Mouse (Mus musculus) forelimb bud, embryonic 11.5 days (tissue): ENCODE measurements around the gene Lypd5.

Source experiments
- DNase-seq: peaks from one replicate; pipeline ENCODE4 v3.0.0-alpha.2; 2012; ENCODE audit warnings: low read depth, low spot score

The Lypd5 gene

DNA sequence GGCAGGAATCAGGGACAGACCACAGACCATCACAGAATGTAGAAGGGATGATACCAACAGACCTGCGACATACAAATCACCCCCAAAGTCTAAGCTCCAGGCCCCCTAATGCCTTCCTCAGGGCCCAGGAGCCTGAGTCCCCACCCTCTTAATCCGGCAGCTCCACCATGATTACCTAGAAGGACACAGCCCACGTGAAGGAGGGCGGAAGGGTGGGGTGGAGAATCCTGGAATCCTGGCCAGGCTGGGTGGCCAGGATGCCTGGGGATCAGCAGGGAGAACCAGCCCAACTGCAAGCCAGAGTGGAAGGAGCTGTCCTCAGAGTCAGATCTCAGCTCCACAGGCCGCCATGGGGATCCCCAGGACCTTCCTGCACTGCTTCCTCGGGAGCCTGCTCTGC lies at the start of gene Lypd5:
Gene Lypd5, plus strand, starts transcription at position 301 of the 400 bp plus-strand sequence.
- no peak for DNase-seq

DNA sequence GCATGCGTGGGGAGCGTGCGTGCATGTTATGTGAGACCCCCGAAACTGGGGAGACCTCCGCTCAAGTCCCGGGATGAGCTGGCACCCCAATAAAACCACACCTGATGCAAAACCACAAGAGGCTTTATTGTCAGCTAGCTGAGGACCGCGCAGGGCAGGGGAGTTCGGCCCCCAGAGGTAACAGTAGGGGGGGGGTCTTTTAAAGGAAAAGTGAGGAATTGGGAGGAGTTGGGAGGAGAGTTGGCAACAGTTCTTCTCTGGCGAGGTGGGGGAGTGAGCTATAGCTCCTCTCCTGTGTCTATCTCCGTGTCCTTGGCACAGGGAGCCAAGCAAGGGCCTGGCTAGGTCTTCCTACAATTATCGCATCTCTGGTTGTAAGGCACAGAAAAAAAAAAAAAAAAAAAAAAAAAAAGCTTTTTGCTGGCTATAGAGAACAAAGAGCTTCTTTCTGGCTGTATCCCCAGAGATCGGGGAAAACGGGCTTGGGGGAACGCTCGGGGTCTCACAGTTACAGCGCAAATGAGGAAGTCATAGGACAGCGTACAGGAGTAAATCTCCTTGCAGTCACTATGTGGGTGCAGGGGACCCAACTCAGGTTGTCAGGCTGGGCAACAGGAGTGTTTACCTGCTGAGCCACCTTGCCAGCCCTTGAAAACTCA lies 49.0 kb upstream of the Lypd5 start:
- peak; percentile 18 for DNase-seq

DNA sequence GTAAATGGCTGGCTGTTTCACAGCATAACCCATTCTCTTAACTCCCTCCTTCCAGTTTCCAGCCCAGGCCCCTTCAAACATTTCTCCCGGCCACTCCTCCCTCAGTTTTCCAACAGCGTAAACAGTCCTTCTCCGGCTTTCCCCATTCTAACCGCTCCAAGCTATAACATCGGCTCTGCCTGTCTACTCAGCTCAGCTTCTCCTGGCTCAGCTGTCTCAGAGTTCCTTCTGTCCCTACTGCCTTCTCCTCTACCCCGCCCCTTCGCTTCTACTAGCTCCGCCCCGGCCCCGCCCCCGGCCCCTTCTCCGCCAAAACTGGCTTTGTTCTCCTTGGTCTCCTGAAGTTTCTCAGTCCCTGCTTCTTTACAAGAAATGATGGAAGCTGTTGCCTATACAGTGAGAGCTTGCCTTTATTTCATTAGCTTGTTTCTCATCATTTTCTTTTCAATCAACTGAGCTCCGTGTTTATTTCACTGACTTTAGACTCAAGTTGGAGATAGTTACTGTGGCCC lies 48.2 kb upstream of the Lypd5 start, which contains the start of gene Zfp61:
Gene Zfp61, minus strand, starts transcription at position 462 of the 512 bp plus-strand sequence.
- DNase-seq, result peak; percentile 44

DNA sequence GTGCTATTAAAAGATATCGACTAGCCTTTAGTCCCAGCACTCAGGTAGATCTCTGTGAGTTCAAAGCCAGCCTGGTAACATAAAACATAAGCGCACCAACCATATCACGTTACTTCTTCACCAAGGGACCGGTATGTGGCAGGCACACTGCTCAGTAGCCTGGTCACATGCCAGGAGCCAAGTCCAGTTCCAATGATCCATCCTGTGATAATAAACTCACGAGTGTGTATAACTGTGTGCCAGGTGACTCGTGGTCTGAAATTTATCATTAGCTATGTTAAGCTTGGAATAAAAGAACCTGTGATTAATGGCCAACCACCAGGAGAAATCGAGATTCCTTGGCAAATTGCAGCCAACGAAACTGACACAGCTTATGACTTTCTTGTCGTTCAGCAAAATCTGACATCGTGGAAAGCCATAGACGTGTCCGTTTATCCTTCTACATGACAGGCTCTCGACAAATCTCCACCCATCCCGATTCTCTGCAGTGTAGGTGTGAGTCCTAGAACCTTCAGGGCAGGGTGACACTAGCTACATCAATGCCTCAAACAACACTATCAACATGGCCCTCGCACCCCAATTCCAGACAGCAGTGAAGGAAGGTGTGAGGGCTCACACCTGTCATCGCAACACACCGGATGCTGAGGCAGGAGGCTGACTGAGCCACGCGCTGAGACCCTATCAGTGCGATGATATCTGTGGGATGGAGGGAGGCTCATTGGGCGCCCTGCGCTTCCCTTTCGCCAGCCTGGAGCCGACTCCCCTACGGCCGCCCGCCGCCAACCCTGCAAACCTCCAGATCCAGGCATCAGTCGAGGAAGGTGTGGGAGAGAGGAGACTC lies 33.0 kb upstream of the Lypd5 start:
- DNase-seq, result no peak

DNA sequence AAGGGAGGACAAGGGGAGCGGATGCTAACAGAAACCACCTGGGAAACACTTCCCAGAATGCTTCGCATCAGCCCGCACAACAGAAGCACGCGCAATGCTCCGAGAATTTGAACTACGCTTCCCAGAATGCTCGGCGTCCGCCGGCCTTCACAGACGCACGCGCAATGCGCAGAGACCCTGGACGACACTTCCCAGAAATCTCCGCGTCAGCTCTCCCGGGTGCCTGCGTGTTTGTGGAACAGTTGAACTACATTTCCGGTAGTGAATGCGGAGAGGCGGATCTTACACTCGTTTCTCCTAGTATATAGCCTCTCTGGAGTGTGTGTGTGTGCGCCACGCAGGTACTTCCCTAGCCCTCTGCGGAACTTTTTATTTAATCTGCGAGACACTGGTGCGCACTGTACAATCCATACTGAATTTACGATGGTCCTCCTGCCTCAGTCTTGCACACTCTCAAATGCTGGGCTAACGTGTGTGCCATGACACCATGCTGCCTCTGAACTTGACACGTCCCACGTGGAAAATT lies 32.4 kb upstream of the Lypd5 start, which contains the start of gene Zfp94:
Gene Zfp94, minus strand, starts transcription at position 100 of the 526 bp plus-strand sequence.
- DNase-seq, result peak; percentile 96

DNA sequence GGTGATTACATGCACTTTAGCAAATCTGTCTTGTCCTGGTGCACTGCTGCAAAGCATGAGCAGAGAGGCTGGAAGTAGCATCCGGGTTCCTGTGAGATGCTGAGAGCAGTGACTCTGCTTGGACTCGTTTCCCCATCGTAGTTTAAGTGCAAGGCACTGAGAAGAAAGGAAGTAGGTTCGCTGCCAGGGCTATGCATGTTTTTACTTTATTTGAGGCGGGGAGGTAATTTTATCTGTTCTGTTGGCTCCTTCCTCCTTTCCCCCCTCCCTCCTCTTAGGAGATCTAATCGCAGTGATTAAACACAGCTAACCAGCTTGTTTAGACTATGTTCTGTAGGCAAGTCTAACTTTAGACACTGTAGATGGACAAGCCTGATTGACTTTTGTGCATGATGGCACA lies 30.1 kb upstream of the Lypd5 start:
- DNase-seq, result no peak

DNA sequence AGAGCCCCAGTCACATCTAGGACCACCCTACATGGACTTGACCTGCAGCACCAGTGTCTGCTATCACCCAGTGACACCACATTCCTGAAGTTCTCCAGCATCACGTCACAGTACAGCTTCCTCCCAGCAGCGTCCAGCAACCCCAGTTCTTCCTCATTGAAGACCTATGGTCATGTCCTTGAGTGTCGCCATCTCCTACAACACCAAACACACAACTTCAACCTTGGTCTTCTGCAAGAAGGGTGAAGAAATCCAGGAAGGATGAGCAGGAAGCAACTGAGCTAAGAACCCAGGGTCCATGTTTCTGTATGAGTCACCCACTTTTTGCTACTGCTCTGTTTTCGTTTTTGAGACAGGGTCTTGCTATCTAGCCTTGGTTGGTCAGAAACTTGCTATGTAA lies 26.4 kb upstream of the Lypd5 start:
- no peak for DNase-seq

DNA sequence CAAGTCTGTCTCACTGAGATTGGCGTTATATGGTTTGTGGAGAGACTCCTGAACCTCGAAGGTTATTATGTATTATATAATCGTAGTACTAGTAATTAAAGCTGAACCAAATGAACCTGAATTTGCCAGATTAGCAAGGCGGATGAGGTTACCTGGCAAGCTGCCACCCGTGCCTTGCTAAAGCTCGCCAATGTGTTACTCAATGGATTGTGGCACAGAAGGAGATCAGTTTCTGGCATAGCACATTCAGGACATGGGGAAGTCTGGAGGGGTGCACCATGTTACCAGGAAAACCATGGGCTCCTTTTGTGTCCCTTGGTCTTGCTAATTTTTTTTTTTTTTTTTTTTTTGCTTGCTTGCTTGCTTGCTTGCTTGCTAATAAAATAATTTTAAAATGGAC lies 23.8 kb upstream of the Lypd5 start:
- DNase-seq, result no peak

DNA sequence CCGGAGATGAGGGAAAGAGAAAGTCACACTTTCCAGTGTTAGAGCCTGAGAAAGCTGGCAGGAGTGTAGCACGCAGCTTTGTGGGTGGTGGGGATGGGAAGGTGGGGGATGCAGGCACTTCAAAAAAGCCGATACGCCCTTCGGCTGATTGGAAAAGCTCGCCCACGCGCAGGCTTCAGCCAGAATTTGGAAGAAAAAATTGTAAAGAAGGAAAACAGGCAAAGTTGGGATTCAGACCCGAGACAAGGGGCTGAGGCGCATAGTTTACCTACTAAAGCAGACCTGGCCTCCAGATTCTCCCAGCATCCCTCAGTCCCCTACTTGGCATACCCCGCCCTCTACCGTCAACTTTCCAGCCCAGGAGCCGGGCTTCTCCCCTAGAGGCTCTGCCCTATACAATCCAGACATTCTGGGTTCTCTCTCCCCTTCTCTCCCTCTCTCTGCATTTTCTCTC lies 23.3 kb upstream of the Lypd5 start:
- peak; percentile 43 for DNase-seq

DNA sequence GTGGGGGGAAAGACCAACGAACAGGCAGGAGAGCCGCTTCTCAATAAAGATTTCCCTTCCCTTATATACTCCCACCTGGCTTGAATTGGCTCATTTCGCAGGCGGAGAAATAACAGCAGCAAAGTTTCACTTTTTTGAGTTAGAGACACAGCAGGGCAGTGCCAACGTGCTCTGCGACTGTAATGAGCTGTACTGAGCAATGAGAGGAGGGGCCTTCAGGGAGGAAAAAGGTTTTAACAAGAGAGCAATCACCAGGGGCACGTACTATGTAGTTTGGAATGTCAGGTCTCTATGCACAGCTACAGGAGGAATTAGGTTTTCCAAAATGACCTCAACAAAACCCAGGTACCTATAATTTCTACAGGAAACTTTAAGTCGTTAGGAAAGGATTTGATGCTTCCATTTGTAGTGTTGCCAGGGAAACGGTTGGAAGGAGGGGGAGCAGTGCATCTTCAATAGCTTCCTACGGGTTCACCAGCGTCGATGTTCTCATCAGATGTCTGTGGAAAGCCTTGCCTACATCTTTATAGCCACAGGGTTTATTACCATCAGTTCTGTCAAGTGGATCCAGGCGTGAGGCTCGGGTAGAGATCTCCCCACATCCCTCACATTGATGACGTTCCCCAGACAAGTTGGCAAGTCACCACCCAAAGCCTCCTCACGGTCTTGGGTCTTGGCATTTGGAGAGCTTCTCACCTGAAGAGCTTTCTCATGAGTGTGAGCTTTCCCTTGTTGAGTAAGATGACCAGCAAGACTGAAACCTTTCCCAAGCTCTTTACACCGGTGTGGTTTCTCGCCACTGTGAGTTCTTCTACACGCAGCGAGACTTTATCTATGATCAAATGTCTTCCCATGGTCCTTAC lies 22.5 kb upstream of the Lypd5 start:
- no peak for DNase-seq

DNA sequence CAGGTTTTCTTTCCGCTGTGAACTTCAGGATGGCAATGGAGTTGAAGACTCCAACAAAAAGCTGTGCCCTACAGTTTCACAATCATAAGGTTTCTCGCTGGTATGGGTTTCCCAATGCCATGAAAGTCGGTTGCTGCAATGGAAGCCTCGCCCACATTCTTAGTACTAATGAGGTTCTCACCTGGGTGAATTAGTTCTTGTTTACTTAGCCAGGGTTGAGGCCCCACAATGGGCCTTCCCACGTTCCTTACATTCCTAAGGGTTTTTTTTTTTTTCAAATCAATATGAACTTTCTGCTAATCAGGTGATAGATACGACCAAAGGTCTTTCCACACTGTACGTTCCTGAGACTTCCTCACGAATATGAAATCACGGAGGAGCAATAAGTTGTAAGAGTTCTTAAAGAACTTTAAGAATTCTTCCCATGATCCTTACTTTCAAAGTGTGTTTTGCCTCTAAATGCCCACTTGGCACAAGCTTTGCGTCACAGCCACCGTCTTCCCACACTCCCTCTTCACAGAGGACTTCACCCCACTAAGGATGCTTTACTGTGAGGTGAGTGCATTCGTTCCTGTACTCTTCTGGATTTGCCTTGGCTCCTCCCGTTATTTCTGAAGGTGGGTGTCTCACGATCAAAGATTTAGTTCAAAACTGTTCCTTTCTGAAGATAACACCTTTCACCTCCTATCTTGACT lies 21.6 kb upstream of the Lypd5 start:
- no peak for DNase-seq

DNA sequence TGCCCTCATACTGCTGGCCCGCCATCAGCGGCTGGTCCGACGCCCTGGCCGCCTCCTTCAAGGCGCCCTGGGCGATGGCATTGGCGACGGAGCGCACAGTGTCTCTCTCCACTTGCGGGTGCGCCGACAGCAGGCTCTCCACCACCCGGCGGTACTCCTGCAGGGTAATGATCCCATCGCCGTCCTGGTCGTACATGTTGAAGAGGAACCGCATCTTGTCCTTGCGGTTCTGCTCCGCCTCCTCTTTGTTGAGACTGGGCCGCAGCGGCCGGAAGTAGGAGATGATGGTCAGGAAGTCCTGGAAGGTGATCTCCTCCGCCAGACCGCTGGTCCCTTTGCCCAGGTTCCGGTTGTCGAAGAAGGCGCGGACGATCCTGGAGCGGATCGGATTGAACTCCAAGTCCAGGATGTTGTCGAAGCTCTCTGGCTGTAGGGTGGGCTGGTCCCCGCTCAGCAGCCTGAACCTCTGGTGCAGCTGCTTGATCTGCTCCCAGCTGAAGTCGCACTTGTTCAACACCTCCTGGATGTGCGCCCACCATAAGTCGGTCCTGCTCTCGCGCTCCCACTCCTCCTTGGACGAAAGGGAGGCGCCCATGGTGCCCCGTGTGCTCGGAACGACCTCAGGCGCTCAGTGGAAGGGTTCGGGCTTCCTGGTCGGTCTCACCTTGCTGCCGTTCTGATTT lies 15.6 kb upstream of the Lypd5 start, which contains the start of gene Tescl:
Gene Tescl, minus strand, starts transcription at position 633 of the 683 bp plus-strand sequence.
- DNase-seq, result no peak

DNA sequence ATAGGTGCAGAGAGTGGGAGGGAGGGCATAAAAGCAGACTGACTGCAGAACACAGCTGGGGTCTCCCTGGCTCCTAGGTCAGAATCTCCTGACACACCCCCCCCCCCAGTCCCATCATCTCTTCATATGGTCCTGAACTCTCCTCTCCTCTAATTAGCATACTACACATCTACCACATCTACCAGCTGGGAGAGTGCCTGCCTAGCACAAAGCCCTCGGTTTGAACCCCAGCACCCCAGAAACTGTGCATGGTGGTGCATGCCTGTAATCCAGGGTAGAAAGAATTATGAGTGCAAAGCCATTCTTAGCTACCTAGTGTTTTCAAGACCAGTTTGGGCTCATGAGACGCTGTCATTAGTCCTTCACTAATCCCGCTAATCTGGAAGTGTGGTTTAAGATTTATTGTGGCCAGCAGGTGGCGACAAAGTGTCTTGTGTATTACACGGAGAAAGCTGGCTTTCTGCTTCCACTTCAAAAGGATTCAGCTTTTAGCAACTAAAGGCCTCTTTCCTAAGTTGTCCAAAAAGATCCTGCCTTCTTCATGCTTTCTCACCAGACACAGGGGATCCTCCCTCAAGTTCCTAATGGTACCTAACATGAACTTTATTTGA lies 13.2 kb upstream of the Lypd5 start:
- DNase-seq, result peak; percentile 68

DNA sequence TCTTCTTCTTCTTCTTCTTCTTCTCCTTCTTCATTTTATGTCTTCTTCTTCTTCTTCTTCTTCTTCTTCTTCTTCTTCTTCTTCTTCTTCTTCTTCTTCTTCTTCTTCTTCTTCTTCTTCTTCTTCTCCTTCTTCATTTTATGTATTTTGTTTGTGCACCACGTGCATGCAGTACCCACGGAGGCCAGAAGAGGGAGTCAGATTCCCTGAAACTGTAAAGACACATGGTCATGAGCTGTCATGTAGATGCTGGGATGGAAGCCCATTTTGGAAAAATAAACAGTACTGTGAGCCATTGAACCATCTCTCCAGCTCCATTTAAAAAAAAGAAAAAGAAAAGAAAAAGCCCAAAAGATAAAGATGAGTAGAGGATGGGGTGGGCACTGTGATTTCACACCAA lies 10.8 kb upstream of the Lypd5 start:
- no peak for DNase-seq

DNA sequence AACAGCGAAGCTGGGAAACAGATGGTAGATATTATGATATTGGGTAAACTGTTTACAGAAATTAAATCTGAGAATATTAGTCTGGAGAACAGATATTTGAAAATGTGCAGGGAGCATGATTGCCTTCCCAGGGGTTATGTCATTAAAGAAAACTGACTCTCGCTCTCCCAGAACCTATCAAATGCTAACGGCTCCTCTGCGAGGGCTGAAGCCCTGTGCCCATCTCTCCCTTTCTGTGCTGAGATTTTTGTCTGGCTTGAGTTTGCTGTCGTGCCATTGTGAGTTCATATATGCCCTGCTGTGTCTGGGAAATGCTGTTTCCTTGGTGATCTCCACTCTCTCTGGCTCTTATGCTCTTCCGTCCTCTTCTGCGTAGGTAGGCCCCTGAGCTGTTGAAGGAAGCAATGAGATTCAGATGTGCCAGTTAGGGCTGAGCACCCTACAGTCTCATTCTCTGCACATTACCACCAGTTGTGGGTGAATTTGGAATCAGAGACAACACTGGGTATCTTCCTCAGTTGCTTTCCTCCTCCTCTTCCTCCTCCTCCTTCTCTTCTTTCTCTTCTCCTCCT lies 5.2 kb upstream of the Lypd5 start:
- no peak for DNase-seq

DNA sequence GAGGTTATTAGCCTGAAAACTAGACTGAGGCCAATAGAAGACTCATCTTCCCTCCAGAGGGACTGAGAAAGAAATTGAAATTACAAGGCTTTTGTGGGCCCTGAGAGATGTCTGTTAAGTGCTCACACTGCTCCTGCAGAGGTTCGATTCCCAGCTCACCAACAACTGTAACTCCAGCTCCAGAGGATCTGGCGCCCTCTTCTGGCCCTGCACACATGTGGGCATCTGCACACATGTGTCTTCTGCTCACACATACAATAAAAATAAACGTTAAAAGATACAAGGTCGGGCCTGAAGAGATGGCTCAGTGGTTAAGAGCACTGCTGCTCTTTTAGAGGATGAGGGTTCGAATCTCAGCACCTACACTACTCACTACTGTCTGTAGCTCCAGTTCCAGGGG lies 2.6 kb upstream of the Lypd5 start:
- no peak for DNase-seq

DNA sequence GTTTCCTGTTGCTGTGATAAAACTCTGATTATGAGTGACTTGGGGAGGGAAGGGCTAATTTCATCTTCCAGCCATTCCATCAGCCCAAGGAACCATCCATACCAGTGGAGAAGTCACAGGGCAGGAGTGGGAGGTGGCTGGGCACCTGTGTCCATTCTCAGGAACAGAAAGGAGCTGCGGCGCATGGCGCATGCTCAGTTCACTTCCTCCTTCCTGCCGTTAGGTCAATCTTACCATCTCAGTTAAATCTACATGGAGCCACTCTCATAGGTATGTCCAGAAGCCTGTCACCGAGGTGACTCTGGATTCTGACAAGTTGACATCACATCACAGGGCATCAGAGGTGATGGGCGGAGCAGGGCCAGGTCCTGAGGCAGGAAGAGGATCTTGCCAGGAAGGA lies 6.7 kb downstream of the Lypd5 start:
- no peak for DNase-seq

DNA sequence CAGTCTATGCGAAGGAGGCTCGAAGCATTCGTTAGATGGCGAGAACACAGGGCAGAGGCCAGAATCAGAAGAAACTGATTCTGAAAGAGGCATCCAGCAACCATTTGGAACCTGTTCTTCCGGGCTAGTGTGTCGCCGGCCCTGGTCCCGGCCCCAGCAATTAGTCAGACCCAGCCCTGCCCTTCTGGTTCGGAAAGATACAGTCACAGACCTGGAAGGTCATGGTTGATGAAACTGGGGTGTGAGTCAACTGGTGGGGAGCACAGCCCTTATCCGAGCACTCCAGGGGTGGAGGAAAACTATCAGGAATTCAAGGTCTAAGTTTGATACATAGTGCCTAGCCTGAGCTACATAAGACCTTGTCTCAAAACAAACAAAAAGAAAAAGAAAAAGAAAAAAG lies 7.1 kb downstream of the Lypd5 start:
- DNase-seq, result no peak

DNA sequence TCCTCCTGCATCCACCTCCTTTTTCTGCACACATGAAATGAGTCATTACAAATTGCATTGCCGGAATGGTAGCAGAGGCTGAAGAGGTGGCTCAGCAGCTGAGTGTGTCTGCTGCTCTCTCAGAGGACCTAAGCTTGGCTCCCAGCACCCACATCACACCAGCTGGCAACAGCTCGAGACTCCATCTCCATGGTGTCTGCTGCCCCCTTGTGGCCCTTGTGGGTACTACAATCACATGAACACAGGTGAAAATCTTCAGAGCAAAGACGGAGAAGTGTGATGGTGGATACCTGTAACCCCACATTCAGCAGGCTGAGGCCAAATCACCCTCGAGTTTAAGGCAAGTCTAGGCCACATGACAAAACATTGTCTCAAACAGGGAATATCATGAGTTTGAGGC lies 8.9 kb downstream of the Lypd5 start:
- DNase-seq, result no peak
